Mouse (Mus musculus) MEL (cell line): Measurements from ENCODE around the gene Chst4. TPM values are rescaled to one million over a fixed set of nuclear protein-coding genes. Genes with fewer than 3 reads are reported as not detected.

Source experiments
- DNase-seq: peaks from one replicate; pipeline ENCODE4 v3.0.0; 2011; ENCODE audit warnings: low read depth, low spot score
- H3K27ac ChIP-seq: 2 replicates; pipeline ENCODE4 v1.5.1; 2012; ENCODE audit warnings: low read depth, mild to moderate bottlenecking, control low read depth, low read length, moderate library complexity; ENCODE audit not compliant: control insufficient read depth
- H3K27me3 ChIP-seq, 2 experiments: fragments of 150-350 bp in 1 of 2; sonication (generic) in 1 of 2; 2 replicates each; pipeline ENCODE4 v1.6.1; 2012; ENCODE audit warnings: low read length in 2 of 2, mild to moderate bottlenecking in 2 of 2, improper control_type of control experiment in 1 of 2, moderate library complexity in 1 of 2; ENCODE audit not compliant: insufficient read depth in 2 of 2, control insufficient read depth in 1 of 2
- H3K36me3 ChIP-seq, 2 experiments: 2 replicates each; pipeline ENCODE4 v1.6.1; 2012 to 2014; ENCODE audit warnings: low read length in 2 of 2, improper control_type of control experiment in 1 of 2, inconsistent platforms in 1 of 2, mild to moderate bottlenecking in 1 of 2; ENCODE audit not compliant: insufficient read depth in 2 of 2, control insufficient read depth in 1 of 2
- H3K4me1 ChIP-seq, 2 experiments: fragments of 150-350 bp in 1 of 2; sonication (generic) in 1 of 2; 2 replicates each; pipeline ENCODE4 v1.6.1; 2012; ENCODE audit warnings: low read length in 2 of 2, improper control_type of control experiment in 1 of 2, mild to moderate bottlenecking in 1 of 2; ENCODE audit not compliant: insufficient read depth in 2 of 2, control insufficient read depth in 1 of 2
- H3K4me3 ChIP-seq, 2 experiments: fragments of 150-350 bp in 1 of 2; sonication (generic) in 1 of 2; 2 replicates each; pipeline ENCODE4 v1.5.1; 2012; ENCODE audit warnings: low read depth in 2 of 2, low read length in 2 of 2, mild to moderate bottlenecking in 2 of 2, moderate library complexity in 2 of 2, control low read depth in 1 of 2, improper control_type of control experiment in 1 of 2; ENCODE audit not compliant: control insufficient read depth in 1 of 2, insufficient read depth in 1 of 2
- H3K79me2 ChIP-seq: 2 replicates; pipeline ENCODE4 v1.6.1; 2012; ENCODE audit warnings: mild to moderate bottlenecking, low read length, moderate library complexity; ENCODE audit not compliant: control insufficient read depth, poor library complexity, insufficient read depth
- H3K9ac ChIP-seq: 2 replicates; pipeline ENCODE4 v1.6.1; 2012; ENCODE audit warnings: low read depth, mild to moderate bottlenecking, control low read depth, low read length, moderate library complexity; ENCODE audit not compliant: control insufficient read depth, poor library complexity, severe bottlenecking
- H3K9me3 ChIP-seq: fragments of 150-350 bp; sonication (generic); replicated peaks from 2 replicates; pipeline ENCODE4 v1.6.1; 2012; ENCODE audit warnings: mild to moderate bottlenecking, low read length, improper control_type of control experiment, moderate library complexity; ENCODE audit not compliant: insufficient read depth
- CHD2 ChIP-seq: IDR thresholded peaks from 2 replicates; pipeline ENCODE4 v1.6.1; 2011; ENCODE audit warnings: low read length, improper control_type of control experiment
- CTCF ChIP-seq, 3 experiments: IDR thresholded peaks in 2 of 3; conservative IDR thresholded peaks in 1 of 3; 2 replicates each; pipeline ENCODE4 v1.5.1; 2011 to 2012; ENCODE audit warnings: low read length in 3 of 3, low read depth in 2 of 3, mild to moderate bottlenecking in 2 of 3, improper control_type of control experiment in 1 of 3, inconsistent platforms in 1 of 3, mixed read lengths in 1 of 3, moderate library complexity in 1 of 3; ENCODE audit not compliant: control insufficient read depth in 1 of 3, insufficient read depth in 1 of 3, poor library complexity in 1 of 3, severe bottlenecking in 1 of 3
- E2F4 ChIP-seq: IDR thresholded peaks from 2 replicates; pipeline ENCODE4 v1.6.1; 2011; ENCODE audit warnings: low read depth, low read length, improper control_type of control experiment, borderline replicate concordance
- ELF1 ChIP-seq: IDR thresholded peaks from 2 replicates; pipeline ENCODE4 v1.6.1; 2014; ENCODE audit warnings: low read depth, mild to moderate bottlenecking, inconsistent platforms, low read length, improper control_type of control experiment, moderate library complexity
- GABPA ChIP-seq: IDR thresholded peaks from 2 replicates; pipeline ENCODE4 v1.6.1; 2012; ENCODE audit warnings: low read depth, mild to moderate bottlenecking, inconsistent platforms, low read length, improper control_type of control experiment, moderate library complexity
- GATA1 ChIP-seq: IDR thresholded peaks from 2 replicates; pipeline ENCODE4 v1.6.1; 2011; ENCODE audit warnings: low read depth, low read length, improper control_type of control experiment
- JUND ChIP-seq: IDR thresholded peaks from 2 replicates; pipeline ENCODE4 v1.6.1; 2011; ENCODE audit warnings: low read depth, mild to moderate bottlenecking, improper control_type of control experiment, low read length
- MAFK ChIP-seq: IDR thresholded peaks from 2 replicates; pipeline ENCODE4 v1.6.1; 2011; ENCODE audit warnings: low read depth, mild to moderate bottlenecking, low read length, improper control_type of control experiment, borderline replicate concordance
- MAX ChIP-seq: IDR thresholded peaks from 2 replicates; pipeline ENCODE4 v1.6.1; 2011; ENCODE audit warnings: low read length, improper control_type of control experiment
- POLR2AphosphoS5 ChIP-seq: IDR thresholded peaks from 2 replicates; pipeline ENCODE4 v1.6.1; 2012; ENCODE audit warnings: low read depth, borderline replicate concordance, mild to moderate bottlenecking, inconsistent platforms, low read length, moderate library complexity, mixed read lengths
- TAL1 ChIP-seq: IDR thresholded peaks from 2 replicates; pipeline ENCODE4 v1.6.1; 2012; ENCODE audit warnings: mild to moderate bottlenecking, inconsistent platforms, low read length, moderate library complexity, mixed read lengths
- TCF12 ChIP-seq: IDR thresholded peaks from 2 replicates; pipeline ENCODE4 v1.6.1; 2014; ENCODE audit warnings: low read depth, mild to moderate bottlenecking, inconsistent platforms, low read length, improper control_type of control experiment, moderate library complexity
- USF1 ChIP-seq: IDR thresholded peaks from 2 replicates; pipeline ENCODE4 v1.6.1; 2014; ENCODE audit warnings: low read depth, mild to moderate bottlenecking, inconsistent platforms, low read length, improper control_type of control experiment, moderate library complexity
- USF2 ChIP-seq, 2 experiments: IDR thresholded peaks; 2 replicates each; pipeline ENCODE4 v1.6.1; 2011 to 2012; ENCODE audit warnings: improper control_type of control experiment in 2 of 2, low read length in 2 of 2, borderline replicate concordance in 1 of 2, inconsistent platforms in 1 of 2, low read depth in 1 of 2, mild to moderate bottlenecking in 1 of 2; ENCODE audit not compliant: insufficient read depth in 1 of 2
- ZC3H11A ChIP-seq: IDR thresholded peaks from 2 replicates; pipeline ENCODE4 v1.6.1; 2012; ENCODE audit warnings: low read depth, mild to moderate bottlenecking, inconsistent platforms, low read length, improper control_type of control experiment
- ZKSCAN1 ChIP-seq: IDR thresholded peaks from 2 replicates; pipeline ENCODE4 v1.6.1; 2012; ENCODE audit warnings: low read depth, mild to moderate bottlenecking, inconsistent platforms, low read length, improper control_type of control experiment, moderate library complexity
- polyA plus RNA-seq, 2 experiments: library from polyadenylated mRNA; stranded (reverse) in 1 of 2; unstranded in 1 of 2; fragments of >175 nt in 1 of 2; fragments of >200 nt in 1 of 2; gene quantifications; 2 replicates each; pipeline versions ENCODE4 v1.2.1 to v1.2.4; 2012; ENCODE audit warnings: low replicate concordance in 2 of 2, low read depth in 1 of 2; ENCODE audit not compliant: insufficient read length in 2 of 2, insufficient read depth in 1 of 2, missing spikeins in 1 of 2
- total RNA-seq: library from RNA; depleted of rRNA; stranded (reverse); fragments of 300-350 nt; gene quantifications from 2 replicates; pipeline ENCODE4 v1.2.3, GENCODE M21; 2012

Gene Chst4
- total and polyA plus RNA-seq, 3 experiments: not detected

DNA sequence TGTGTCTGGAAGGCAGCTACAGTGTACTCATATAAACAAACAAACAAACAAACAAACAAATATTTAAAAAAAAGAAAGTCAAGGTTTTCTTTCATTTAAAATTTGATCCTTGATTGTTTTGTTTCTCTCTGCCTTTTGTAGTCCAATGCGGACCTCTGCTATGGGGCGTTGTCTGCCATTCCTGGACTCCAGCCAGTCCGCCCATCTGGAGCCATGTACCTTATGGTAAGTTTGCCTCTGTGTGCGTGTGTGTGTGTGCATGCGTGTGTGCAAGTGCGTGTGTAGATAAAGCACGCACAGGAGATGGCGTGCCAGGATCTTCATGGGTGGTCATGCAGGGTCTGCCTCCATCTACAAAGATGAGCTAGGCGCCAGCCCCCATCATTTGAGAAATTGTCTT lies 42.2 kb downstream of the Chst4 start:
- Histone ChIP-seq H3K27ac (no peak overlapping the region), H3K36me3 (no peaks in the 10 kb centered on the region), H3K4me3 (no peak overlapping the region), H3K79me2 (no peaks in the 10 kb centered on the region), H3K9me3 (no peaks in the 10 kb centered on the region), H3K9ac (no peak overlapping the region), H3K27me3 (no peaks in the 10 kb centered on the region), H3K4me1 (no peaks in the 10 kb centered on the region)
- DNase-seq: no peak
- TF ChIP-seq CTCF (IDR thresholded peaks at IDR 0.05 in 2 of 3, conservative IDR thresholded peaks at IDR 0.05 in 1 of 3; ENCODE audit: control insufficient read depth in 1 of 3, insufficient read depth in 1 of 3, low read depth in 2 of 3, low read length in 3 of 3, poor library complexity in 1 of 3, severe bottlenecking in 1 of 3): no peak
- TF ChIP-seq TAL1: no peak
- TF ChIP-seq ZC3H11A: no peak
- no peak for TF ChIP-seq JUND
- TF ChIP-seq POLR2AphosphoS5: no peak
- TF ChIP-seq GATA1: no peak
- no peak for TF ChIP-seq MAFK
- TF ChIP-seq ZKSCAN1: no peak

DNA sequence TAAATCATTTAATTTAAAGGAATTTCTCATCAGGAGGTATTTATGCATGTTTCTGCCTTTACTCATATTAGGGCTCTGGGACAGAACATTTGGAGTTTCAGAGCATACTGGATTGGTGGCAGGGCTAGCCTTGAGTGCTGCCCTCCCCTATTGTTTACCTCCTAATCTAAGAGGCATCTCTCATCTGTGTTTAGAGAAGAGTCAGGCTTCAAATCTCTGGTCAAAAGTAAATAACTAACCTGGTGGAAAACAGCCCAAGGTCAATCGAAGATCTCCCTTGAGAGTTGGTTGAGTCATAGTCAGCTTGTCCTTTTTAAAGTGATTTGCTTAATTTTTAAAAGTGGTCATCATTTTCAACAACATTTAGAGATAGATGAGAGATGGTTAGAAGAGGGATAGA lies 46.6 kb downstream of the Chst4 start:
- DNase-seq: no peak
- Histone ChIP-seq H3K4me1 (no peaks in the 10 kb centered on the region), H3K9ac (no peak overlapping the region), H3K36me3 (no peaks in the 10 kb centered on the region), H3K27ac (no peak overlapping the region), H3K4me3 (no peak overlapping the region), H3K79me2 (no peaks in the 10 kb centered on the region), H3K27me3 (no peaks in the 10 kb centered on the region), H3K9me3 (no peaks in the 10 kb centered on the region)
- TF ChIP-seq GABPA (no peak), POLR2AphosphoS5 (no peak), MAX (no peak), USF1 (no peak), JUND (no peak), MAFK (no peak), TCF12 (no peak), CHD2 (no peak), ELF1 (no peak), E2F4 (no peak), TAL1 (no peak), USF2 (IDR thresholded peaks at IDR 0.05; ENCODE audit: borderline replicate concordance in 1 of 2, insufficient read depth in 1 of 2, low read depth in 1 of 2, low read length in 2 of 2) (no peak)
